Mouse (Mus musculus) lung, postnatal 0 days (tissue): ENCODE measurements around the gene Tctn1.

Experiments
- CTCF ChIP-seq: IDR thresholded peaks from 2 replicates; pipeline ENCODE4 v1.5.1; 2016; ENCODE audit warnings: antibody characterized with exemption, mild to moderate bottlenecking
- EP300 ChIP-seq: IDR thresholded peaks from 2 replicates; pipeline ENCODE4 v1.6.1; 2016; ENCODE audit warnings: antibody characterized with exemption, mild to moderate bottlenecking, control low read depth

DNA sequence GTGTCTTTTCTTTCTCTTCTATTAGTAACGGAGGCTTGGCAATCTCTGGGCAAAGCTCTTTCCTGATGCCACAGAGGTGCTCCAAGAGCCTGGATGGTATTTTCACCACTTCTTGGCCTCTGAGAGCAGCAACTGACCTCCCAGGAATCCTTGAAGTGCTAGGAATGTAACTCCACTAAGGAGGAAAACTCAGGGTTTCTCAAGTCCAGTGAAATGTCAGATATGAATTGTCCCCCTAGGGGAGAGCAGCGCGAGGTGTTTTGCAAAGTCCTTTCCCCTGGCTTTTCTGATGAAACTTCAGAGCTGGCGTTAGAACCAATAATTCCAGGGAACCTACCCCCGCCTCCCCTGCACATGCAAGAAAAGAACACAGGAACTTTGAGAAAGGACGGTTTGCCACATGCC is 16.2 kb upstream of the Tctn1 start:
- TF ChIP-seq CTCF (peak; percentile 54), EP300 (peak; percentile 85)
